Mouse (Mus musculus) intestine, postnatal 0 days (tissue): ENCODE data around the gene Ube4b. TPM values are rescaled to one million over a fixed set of nuclear protein-coding genes. Genes with fewer than 3 reads are reported as not detected.

Experiments used
- ATAC-seq: fragments of 200-750 bp; cut with Nextera tagmentation; 2 replicates; pipeline ENCODE4 v1.8.0; 2017; ENCODE audit warnings: mild to moderate bottlenecking, moderate TSS enrichment, moderate library complexity
- H3K27ac ChIP-seq: fragments of 300-500 bp; sonication (generic); 2 replicates; pipeline ENCODE4 v1.5.1; 2014; ENCODE audit warnings: mild to moderate bottlenecking, low read depth, low read length, moderate library complexity
- H3K27me3 ChIP-seq: fragments of 300-500 bp; sonication (generic); replicated peaks from 2 replicates; pipeline ENCODE4 v1.6.1; 2014; ENCODE audit warnings: low read length, mixed read lengths; ENCODE audit not compliant: control insufficient read depth, insufficient read depth
- H3K36me3 ChIP-seq: fragments of 300-500 bp; sonication (generic); 2 replicates; pipeline ENCODE4 v1.6.1; 2014; ENCODE audit warnings: mild to moderate bottlenecking, moderate library complexity; ENCODE audit not compliant: control insufficient read depth, insufficient read depth
- H3K4me1 ChIP-seq: fragments of 300-500 bp; sonication (generic); replicated peaks from 2 replicates; pipeline ENCODE4 v1.6.1; 2014; ENCODE audit warnings: antibody characterized with exemption, low read length, mixed read lengths; ENCODE audit not compliant: control insufficient read depth, insufficient read depth
- H3K4me2 ChIP-seq: fragments of 300-500 bp; sonication (generic); replicated peaks from 2 replicates; pipeline ENCODE4 v1.6.1; 2014; ENCODE audit warnings: low read depth, mild to moderate bottlenecking, moderate library complexity
- H3K4me3 ChIP-seq: fragments of 300-500 bp; sonication (generic); 2 replicates; pipeline ENCODE4 v1.5.1; 2014; ENCODE audit warnings: low read depth, low read length
- H3K9ac ChIP-seq: fragments of 300-500 bp; sonication (generic); 2 replicates; pipeline ENCODE4 v1.6.1; 2014; ENCODE audit warnings: mild to moderate bottlenecking, low read depth, low read length
- H3K9me3 ChIP-seq: fragments of 300-500 bp; sonication (generic); 2 replicates; pipeline ENCODE4 v1.6.1; 2016; ENCODE audit warnings: mixed run types; ENCODE audit not compliant: control insufficient read depth
- CTCF ChIP-seq: sonication (generic); IDR thresholded peaks from 2 replicates; pipeline ENCODE4 v1.5.1; 2016; ENCODE audit warnings: low read depth, mild to moderate bottlenecking, control low read depth, antibody characterized with exemption, moderate library complexity
- WGBS: fragments of 180-500 bp; shearing (Covaris S2); extraction: QIAGEN DNeasy Blood & Tissue Kit; methylation state at CpG from one replicate; pipeline ENCODE4 v1.1.7; 2014; 5-methylcytosine and 5-hydroxymethylcytosine counted together
- polyA plus RNA-seq: library from polyadenylated mRNA; unstranded; fragments of >200 nt; fragmentation: Nextera tagmentation; extraction: Ambion mirVana; gene quantifications from 2 replicates; pipeline ENCODE4 v1.2.1, GENCODE M21; 2015

Gene Ube4b
- polyA plus RNA-seq, 1 experiment from 2014 or later, result 47.2 TPM

- TF ChIP-seq CTCF, result no peak
- Histone ChIP-seq H3K9me3 (no peaks in the 10 kb centered on the region), H3K4me3 (no peak overlapping the region), H3K27me3 (no peaks in the 10 kb centered on the region), H3K36me3 (peaks cover 92% of the 10 kb centered on the region), H3K4me1 (no peaks in the 10 kb centered on the region), H3K4me2 (no peak overlapping the region), H3K27ac (no peak overlapping the region), H3K9ac (no peak overlapping the region)
- no peak for ATAC-seq
- WGBS, result 81% methylated on average over 8 of the region's 8 CpGs
Measured at GRCm38 (mm10) chr4:149344311-149344710, 82.2 kb downstream of the Ube4b start.

DNA sequence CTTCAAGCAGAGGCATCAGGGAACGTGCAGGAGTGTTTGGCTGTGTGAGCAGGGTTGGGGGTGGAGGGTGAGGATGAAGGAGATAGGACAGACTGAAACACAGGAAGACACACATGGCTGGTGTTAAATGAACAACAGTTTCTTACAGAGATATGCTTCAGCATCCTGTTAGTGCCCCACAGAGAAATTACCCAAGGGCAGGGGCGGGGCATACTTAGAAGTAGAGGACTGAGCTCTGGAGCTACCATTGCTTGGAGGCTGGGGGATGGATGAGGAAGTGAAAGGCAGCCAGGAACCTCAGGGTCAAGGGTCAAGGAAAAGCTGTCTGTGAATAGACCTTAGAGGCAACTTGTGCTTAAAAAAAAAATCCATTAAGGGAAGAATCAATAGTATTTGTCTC, 85.9 kb downstream of the Ube4b start:
- H3K4me3 ChIP-seq, result no peak overlapping the region
- no peak for TF ChIP-seq CTCF
- H3K4me1 ChIP-seq, result no peaks in the 10 kb centered on the region
- peaks cover 85% of the 10 kb centered on the region for H3K36me3 ChIP-seq
- no peak overlapping the region for H3K9ac ChIP-seq
- H3K27ac ChIP-seq, result no peak overlapping the region
- no peaks in the 10 kb centered on the region for H3K27me3 ChIP-seq
- no peak overlapping the region for H3K4me2 ChIP-seq
- ATAC-seq, result no peak
- 55% methylated on average over 2 of the region's 2 CpGs for WGBS
- no peaks in the 10 kb centered on the region for H3K9me3 ChIP-seq

GRCm38 (mm10) chr4:149339426-149340214, 86.9 kb downstream of the Ube4b start:
- no peaks in the 10 kb centered on the region for H3K27me3 ChIP-seq
- no peaks in the 10 kb centered on the region for H3K4me1 ChIP-seq
- no peak overlapping the region for H3K9ac ChIP-seq
- no peaks in the 10 kb centered on the region for H3K9me3 ChIP-seq
- H3K4me2 ChIP-seq, result no peak overlapping the region
- no peak for TF ChIP-seq CTCF
- no peak overlapping the region for H3K27ac ChIP-seq
- WGBS, result 76% methylated on average over 5 of the region's 5 CpGs
- H3K36me3 ChIP-seq, result peaks cover 84% of the 10 kb centered on the region
- ATAC-seq, result no peak
- no peak overlapping the region for H3K4me3 ChIP-seq

GRCm38 (mm10) chr4:149338137-149338536, 88.4 kb downstream of the Ube4b start:
- H3K27me3 ChIP-seq, result no peaks in the 10 kb centered on the region
- no peak overlapping the region for H3K4me2 ChIP-seq
- no peak for ATAC-seq
- no peaks in the 10 kb centered on the region for H3K4me1 ChIP-seq
- no peaks in the 10 kb centered on the region for H3K9me3 ChIP-seq
- no peak for TF ChIP-seq CTCF
- no peak overlapping the region for H3K4me3 ChIP-seq
- peaks cover 84% of the 10 kb centered on the region for H3K36me3 ChIP-seq
- 83% methylated on average over 2 of the region's 2 CpGs for WGBS
- no peak overlapping the region for H3K9ac ChIP-seq
- no peak overlapping the region for H3K27ac ChIP-seq

- Histone ChIP-seq H3K9me3 (no peaks in the 10 kb centered on the region), H3K27ac (no peak overlapping the region), H3K4me3 (no peak overlapping the region), H3K4me1 (no peaks in the 10 kb centered on the region), H3K4me2 (no peak overlapping the region), H3K9ac (no peak overlapping the region), H3K27me3 (no peaks in the 10 kb centered on the region), H3K36me3 (peaks cover 84% of the 10 kb centered on the region)
- no peak for TF ChIP-seq CTCF
- 80% methylated on average over 9 of the region's 9 CpGs for WGBS
- ATAC-seq, result no peak
Measured at GRCm38 (mm10) chr4:149337353-149337752, 89.2 kb downstream of the Ube4b start.

DNA sequence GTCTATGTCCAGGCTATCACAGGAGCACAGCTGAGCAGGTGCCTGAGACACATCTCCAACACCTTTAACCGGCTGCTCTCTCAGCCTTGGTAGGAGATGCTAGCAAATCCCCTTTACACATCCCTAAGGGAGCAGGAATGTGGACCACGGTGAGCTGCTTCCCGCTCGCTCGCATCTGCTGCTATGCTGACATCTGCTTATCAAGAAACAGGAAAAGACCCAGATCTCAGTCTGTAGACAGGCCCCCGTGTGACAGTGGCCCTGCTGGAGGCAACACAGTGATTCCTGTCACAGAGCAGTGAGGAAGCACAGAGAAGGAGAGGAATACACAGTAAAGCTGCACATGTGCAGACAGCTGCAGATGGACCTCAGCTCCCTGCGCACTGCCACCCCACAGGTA, 90.2 kb downstream of the Ube4b start:
- H3K4me1 ChIP-seq, result no peaks in the 10 kb centered on the region
- H3K4me2 ChIP-seq, result no peak overlapping the region
- 84% methylated on average over 7 of the region's 7 CpGs for WGBS
- no peak overlapping the region for H3K9ac ChIP-seq
- no peak for TF ChIP-seq CTCF
- H3K36me3 ChIP-seq, result peaks cover 84% of the 10 kb centered on the region
- H3K9me3 ChIP-seq, result no peaks in the 10 kb centered on the region
- no peaks in the 10 kb centered on the region for H3K27me3 ChIP-seq
- H3K27ac ChIP-seq, result no peak overlapping the region
- no peak overlapping the region for H3K4me3 ChIP-seq
- ATAC-seq, result no peak
